Mouse (Mus musculus) gastrocnemius, adult 8-10 months (tissue): ENCODE measurements around the gene Sppl2a. TPM values are rescaled to one million over a fixed set of nuclear protein-coding genes. Genes with fewer than 3 reads are reported as not detected.
"Not testable (repeated sequence)": the region's sequence is repeated elsewhere in the genome, so short reads cannot be mapped to it uniquely, and the experiment has no call there.

ENCODE experiments used
- DNase-seq, 2 experiments: peaks; one replicate each; pipeline ENCODE4 v3.0.0; 2022; ENCODE audit warnings: low spot score in 2 of 2
- microRNA-seq: library from miRNA; unstranded; fragments of <30 nt; microRNA quantifications from one replicate; pipeline ENCODE4 v1.2.0, GENCODE M21; 2022
- total RNA-seq, 4 experiments: library from RNA; stranded (reverse); gene quantifications; 2 replicates each; pipeline ENCODE4 v1.2.4; 2022

Sppl2a gene
- total RNA-seq, 4 experiments from 2014 or later = 70.6 to 76.0 (median 71.9) TPM

DNA sequence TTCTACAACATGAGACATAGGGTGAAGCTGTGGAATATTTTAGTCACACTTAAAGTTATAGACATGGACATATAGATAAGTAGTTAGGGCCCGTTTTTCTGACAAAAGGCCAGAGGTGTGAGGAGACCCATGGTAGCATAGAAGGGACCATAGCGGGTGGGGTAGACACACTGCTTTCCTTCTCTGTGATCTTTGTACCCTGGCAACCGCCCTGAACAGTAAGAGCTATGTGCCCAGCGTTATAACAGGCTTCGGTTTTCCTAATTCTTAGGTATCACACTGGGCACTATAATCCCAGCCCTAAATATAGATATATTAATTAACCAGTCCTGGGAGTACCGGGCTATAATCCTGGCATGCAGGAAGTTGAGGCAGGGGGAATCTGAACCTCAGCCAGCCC, 36.1 kb downstream of the Sppl2a start:
- DNase-seq = no peak

DNA sequence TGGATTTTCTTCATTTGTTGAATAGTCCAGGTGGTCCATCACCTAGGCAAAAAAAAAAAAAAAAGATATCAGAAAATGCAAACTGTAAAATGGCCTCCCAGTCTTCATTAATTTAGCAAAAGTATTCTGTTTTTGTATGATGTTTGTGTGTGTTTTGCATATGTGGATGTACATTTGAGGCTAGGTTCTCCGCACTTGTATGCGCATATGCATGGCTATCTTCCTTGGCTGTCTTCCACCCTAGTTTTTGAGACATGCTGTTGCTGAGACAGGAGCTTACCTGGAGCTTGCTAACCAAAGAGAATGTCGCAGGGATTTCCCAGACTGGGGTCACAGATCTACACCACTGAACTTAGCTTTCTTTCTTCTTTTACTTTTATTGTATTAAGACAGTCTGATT, 38.8 kb downstream of the Sppl2a start:
- no peak for DNase-seq

DNA sequence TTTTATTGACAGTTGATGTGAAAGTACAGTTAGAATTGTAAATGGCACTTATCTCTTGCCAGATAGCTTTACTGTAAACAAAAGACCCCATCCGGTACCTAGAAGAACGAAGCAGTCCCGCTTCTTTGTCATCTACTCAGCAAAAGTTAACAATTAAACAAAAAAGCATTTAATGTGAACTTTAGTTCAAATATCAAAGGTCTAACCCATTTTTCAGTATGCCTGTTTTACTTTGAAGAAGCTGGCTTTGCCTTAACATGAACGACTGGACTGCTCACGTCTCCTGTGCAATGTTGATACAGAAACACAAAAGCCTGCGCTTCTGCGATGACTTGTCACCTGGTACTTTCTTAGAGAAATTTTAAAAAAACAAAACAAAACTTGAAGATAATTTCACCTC, 40.7 kb downstream of the Sppl2a start:
- no peak for DNase-seq

DNA sequence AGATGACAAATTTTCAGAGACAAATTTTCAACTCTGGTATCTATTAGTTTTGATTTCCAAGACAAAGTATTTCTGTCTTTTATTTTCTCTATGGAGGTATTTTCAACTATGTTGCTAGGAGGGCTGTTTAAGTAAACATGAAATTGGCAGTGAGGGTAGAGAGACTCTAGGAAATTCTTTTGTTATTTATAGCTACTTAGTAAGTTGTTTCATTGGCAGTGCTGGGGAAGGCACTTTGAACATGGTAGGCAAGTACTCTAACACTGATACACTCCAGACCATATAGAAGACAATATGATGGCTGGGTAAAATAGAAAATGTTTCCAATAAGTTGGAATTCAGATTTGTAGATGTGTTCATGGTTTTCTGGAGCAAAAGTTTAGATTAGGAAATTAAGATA, 41.3 kb downstream of the Sppl2a start:
- no peak for DNase-seq

DNA sequence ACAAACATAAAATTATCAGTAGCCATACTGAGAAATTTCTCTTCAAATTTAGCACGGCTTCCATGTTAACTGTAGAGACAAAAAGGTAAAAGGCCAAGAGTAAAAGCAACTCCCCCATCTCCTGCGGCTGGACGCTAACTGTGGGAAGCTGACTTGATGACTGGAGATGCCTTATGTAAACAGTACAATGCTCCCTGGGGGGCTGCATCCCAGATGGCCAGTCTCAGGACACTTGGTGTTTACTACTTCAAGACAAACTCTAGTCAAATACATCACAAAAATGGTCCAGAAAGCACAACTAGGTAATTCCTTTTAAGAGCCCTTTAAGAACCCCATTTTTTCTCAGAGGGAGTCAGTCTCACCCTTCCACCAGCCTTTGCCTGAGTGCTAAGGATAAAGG, 45.9 kb downstream of the Sppl2a start:
- no peak for DNase-seq

DNA sequence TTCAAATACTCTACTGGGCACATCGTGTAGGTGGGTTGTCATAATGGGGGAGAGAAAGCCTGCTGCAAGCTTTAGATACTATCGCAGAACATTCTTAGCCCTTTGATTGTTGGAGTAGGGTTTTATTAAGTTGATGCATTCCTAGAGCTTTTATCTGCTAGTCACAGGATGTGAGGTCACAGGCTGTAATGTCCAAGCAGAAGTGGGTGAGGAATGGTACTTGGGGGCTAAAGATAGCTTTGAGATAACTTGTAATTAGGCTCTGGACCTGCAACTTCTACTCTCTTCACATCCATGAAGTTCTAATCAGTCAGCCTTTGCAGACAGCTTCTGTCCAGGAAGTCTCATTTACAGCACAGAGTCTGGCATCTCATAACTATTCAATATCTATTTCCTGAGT, 47.2 kb downstream of the Sppl2a start:
- no peak for DNase-seq

DNA sequence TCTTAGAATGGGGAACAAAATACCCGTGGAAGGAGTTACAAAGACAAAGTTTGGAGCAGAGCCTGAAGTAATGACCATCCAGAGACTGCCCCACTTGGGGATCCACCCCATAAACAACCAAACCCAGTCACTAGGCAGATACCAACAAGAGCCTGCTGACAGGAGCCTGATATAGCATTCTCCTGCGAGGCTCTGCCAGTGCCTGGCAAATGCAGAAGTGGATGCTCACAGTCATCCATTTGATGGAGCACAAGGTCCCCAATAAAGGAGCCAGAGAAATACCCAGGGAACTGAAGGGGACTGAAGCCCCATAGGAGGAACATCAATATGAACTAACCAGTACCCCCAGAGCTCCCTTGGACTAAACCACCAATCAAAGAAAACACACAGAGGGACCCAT, 50.3 kb downstream of the Sppl2a start:
- not testable (repeated sequence) for DNase-seq

DNA sequence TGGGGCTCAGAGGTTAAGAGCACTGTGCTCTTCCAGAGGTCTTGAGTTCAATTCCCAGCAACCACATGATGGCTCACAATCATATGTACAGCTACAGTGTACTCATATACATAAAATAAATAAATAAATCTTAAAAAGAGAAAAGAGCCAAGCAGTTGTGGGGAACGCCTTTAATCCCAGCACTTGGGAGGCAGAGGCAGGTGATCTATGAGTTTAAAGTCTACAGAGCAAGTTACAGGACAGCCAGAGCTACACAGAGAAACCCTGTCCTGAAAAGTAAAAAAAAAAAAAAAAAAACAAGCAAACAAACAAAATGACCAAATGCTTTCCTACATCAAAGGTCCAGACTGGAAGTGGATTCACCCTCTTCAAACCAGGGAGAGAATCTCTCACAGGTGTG, 55.0 kb downstream of the Sppl2a start:
- DNase-seq = no peak

DNA sequence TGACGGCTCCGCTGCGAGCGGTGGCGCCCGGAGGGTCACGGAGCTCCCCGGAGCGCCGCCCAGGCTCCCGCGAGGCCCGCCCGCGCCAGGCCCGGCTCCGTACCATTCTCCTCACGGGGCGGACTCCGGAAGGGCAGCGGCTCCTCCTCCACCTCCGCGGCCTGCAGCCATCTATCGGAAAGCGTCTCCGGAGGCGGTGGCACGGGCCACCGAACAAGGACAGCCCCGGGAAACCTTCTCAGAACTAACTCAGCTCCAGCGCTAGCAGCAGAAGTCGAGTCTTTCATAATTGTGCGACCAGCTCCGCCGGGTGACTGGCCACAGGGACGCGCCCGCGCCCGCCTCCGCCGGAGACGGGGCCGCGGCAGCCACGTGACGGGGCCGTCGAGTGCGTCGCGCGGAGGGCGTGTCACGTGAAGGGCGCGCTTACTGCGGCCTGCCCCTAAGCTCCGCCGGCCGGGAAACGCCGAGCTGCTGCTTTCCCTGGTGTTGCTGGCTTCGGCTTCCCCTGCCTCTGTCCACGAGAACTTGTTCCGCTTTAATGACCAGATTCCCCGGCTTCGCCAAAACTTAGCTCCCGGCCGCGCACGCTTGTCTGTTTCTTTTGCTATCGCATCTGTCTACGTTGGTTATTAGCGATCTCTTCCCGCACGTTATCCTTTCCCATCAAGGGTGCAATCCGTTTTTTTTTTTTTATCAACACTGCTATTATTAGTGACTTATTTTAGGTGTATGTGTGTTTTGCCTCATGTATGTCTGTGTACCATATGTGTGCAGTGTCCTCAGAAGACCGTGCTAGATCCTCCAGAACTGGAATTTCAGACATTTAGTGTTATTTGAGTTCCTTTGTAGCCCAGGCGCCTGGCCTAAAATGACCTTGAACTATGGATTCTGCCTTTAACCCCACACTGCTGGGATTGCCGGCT, 56.9 kb downstream of the Sppl2a start, which contains the start of gene Trpm7:
Trpm7 (minus strand) TSS at position 360 of the 926 bp plus-strand sequence.
- peak; percentile 88 to 93 for DNase-seq

DNA sequence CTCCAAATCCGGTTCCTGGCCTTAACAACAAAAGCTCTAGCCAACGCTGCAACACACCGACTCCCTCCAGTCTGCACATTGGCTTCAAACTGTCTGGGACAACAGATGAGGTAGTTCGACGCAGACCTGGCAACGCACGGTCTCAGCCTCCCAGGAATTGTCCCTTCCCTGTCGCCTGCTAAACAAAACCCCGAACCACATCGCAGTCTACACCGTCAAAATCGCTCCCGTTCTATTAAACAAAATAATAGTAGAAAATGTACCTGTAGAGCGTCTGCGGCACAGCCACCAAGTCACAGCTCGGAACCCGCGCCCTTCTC, 57.6 kb downstream of the Sppl2a start:
- DNase-seq = no peak

DNA sequence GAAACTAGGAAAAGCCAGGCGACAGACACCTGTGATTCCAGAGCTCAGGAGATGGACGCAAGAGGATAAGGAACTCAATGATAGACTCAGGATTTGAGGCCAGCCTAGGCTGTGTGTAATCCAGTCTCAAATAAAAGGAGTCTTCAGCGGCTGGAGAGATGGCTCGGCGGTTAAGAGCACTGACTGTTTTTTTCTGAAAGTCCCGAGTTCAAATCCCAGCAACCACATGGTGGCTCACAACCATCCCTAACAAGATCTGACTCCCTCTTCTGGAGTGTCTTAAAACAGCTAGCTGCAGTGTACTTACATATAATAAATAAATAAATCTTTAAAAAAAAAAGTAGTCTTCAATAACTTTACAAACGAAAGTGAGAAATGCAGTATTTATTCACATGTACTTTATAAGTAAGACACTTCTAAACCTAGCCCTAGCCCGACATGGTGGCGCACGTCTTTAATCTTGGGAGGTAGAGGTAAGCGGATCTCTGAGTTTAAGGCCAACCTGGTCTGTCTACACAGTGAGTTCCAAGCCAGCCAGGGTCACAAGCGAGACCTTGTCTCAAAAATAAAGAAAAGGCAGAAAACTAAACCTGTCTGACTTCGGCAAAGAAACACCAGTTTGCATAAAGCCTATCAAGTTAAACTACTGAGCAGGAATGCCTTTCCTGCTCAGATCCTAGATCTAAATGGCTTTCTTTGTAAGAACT, 58.1 kb downstream of the Sppl2a start:
- DNase-seq = peak in 1 of 2 experiments; percentile 3

DNA sequence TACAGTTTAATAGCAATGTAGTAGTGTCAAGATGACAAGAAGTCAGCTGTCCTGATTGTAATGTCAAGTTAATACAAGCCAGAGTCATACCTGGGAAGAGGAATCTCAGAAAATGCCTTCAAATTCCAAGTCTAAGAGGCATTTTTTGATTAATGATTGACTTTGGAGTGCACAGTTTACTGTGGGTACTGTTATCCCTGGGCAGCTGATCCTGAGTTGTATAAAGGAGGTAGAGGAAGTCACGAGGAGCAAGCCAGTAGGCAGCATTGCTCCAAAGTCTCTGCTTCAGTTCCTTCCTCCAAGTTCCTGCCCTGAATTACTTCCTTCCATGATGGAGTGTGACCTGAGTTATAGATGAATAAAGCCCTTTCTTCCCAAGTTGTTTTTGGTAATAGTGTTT, 66.7 kb downstream of the Sppl2a start:
- DNase-seq = no peak

DNA sequence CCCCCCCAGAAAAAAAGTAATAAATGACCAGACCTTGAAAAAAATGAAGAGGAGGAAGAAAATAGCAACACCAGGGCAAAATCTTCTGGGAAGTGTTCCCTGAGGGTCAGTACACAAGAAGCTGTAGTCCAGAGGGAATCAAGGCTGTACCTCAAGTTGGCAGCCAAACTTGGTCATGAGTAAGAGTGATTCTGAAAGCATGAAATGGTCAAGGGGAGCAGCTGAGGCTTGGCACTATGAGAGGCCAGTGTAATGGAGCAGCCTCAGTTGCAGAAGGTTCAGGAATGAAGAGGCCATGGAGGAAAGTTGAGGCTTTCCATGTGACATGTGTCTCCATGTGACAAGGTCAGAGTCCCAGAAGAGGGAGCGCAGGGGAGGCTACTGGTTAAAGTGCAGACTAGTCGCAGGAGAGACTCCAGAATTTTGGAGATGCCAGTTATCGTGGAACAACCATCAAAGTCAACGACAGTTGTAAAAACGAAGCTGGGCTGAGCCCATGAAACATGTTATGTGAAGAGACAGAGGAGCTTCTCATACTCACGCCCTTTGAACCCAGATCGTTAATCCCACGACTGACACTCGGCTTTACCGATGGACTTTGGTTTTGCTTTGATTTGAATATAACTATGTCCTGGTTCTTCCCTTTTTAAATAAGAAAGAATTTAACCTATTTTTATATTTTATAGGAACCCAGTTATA, 67.4 kb downstream of the Sppl2a start:
- no peak for DNase-seq

DNA sequence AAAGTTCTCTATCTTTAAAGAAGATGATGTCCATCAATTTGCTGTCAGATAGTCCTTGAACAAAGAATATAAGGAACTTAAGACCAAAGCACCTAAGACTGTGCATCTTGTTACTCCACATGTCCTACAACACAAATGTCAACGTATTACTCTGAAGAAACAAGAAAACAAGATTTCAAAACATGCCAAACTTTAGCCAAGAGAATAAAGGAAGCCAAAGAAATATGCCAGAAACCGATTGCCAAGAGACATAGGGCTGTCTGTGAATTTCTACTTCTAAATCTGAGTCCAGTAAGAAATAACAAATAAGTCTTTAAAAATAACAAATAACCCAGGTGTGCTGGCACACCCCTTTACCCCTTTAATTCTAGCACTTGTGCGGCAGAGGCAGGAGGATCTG, 68.0 kb downstream of the Sppl2a start:
- DNase-seq = no peak

DNA sequence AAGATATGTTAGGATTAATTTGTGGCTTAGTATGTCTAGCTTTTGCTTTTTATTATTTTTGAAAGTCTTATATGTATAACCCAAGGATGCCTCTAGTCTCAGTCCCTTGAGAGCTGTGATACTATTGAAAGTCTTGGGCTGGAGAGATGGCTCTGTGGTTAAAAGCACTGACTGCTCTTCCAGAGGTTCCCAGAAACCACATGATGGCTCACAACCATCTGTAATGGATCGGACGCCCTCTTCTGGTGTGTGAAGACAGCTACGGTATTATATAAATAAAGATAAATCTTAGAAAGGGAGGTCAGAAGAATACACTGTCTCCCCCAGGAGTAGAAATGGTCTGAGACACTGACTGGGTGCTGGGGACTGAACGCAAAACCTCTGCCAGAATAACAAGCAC, 88.3 kb downstream of the Sppl2a start:
- no peak for DNase-seq

Small RNA genes within 50 kb of the gene (microRNA-seq; reads per million reads assigned to microRNA genes)
- 2.5 reads per million for gene Mir3473g

Other genes with a start within 250 kb of the Sppl2a start
- gene Usp8, start 225.9 kb downstream of the Sppl2a start, total RNA-seq = 10 to 100 TPM; 14.8 to 16.1 (median 15.7) TPM
- gene Usp50, start 149.8 kb downstream of the Sppl2a start, total RNA-seq = not detected
- gene Trpm7, start 57.0 kb downstream of the Sppl2a start, total RNA-seq = 10 to 100 TPM; 21.0 to 26.4 (median 25.5) TPM
- 10 to 100 TPM in 1 of 4 experiments, 1 to 10 TPM in 3; 9.0 to 12.1 (median 9.2) TPM for gene Ap4e1, start 75.5 kb upstream of the Sppl2a start, total RNA-seq
- gene Blvra, start 137.4 kb upstream of the Sppl2a start, total RNA-seq = 10 to 100 TPM; 10.7 to 14.8 (median 12.1) TPM
- gene Ncaph, start 200.7 kb upstream of the Sppl2a start, total RNA-seq = 1 to 10 TPM in 2 of 4 experiments, under 1 TPM in 2; 0.44 to 1.2 (median 0.81) TPM
- gene Itpripl1, start 210.2 kb upstream of the Sppl2a start, total RNA-seq = 1 to 10 TPM; 3.3 to 4.8 (median 4.1) TPM